Mouse (Mus musculus) embryonic facial prominence, embryonic 11.5 days (tissue): ENCODE data around the gene Sema6b. TPM values are rescaled to one million over a fixed set of nuclear protein-coding genes. Genes with fewer than 3 reads are reported as not detected.

Experiments
- ATAC-seq: fragments of 200-750 bp; cut with Nextera tagmentation; replicated peaks from 2 replicates; pipeline ENCODE4 v1.8.0; 2017; ENCODE audit warnings: low read depth; ENCODE audit not compliant: insufficient number of reproducible peaks, low FRiP score, low TSS enrichment
- DNase-seq: peaks from one replicate; pipeline ENCODE4 v3.0.0-alpha.2; 2015; ENCODE audit warnings: low spot score
- H3K27ac ChIP-seq: fragments of 300-500 bp; sonication (generic); replicated peaks from 2 replicates; pipeline ENCODE4 v1.5.1; 2014; ENCODE audit warnings: mild to moderate bottlenecking, low read depth, low read length, control low read depth
- H3K27me3 ChIP-seq: fragments of 300-500 bp; sonication (generic); 2 replicates; pipeline ENCODE4 v1.6.1; 2014; ENCODE audit warnings: mild to moderate bottlenecking, low read length, moderate library complexity, mixed read lengths; ENCODE audit not compliant: control insufficient read depth, insufficient read depth
- H3K36me3 ChIP-seq: fragments of 300-500 bp; sonication (generic); replicated peaks from 2 replicates; pipeline ENCODE4 v1.6.1; 2014; ENCODE audit warnings: low read depth, mild to moderate bottlenecking, low read length, moderate library complexity, mixed read lengths; ENCODE audit not compliant: control insufficient read depth, insufficient read depth
- H3K4me1 ChIP-seq: fragments of 300-500 bp; sonication (generic); 2 replicates; pipeline ENCODE4 v1.6.1; 2014; ENCODE audit warnings: low read length, mixed read lengths; ENCODE audit not compliant: control insufficient read depth, insufficient read depth
- H3K4me2 ChIP-seq: fragments of 300-500 bp; sonication (generic); 2 replicates; pipeline ENCODE4 v1.6.1; 2014; ENCODE audit warnings: low read depth, mild to moderate bottlenecking, control low read depth, low read length, moderate library complexity
- H3K4me3 ChIP-seq: fragments of 300-500 bp; sonication (generic); 2 replicates; pipeline ENCODE4 v1.5.1; 2014; ENCODE audit warnings: low read depth, low read length, control low read depth
- H3K9ac ChIP-seq: fragments of 300-500 bp; sonication (generic); replicated peaks from 2 replicates; pipeline ENCODE4 v1.6.1; 2014; ENCODE audit warnings: mild to moderate bottlenecking, control low read depth, low read length
- H3K9me3 ChIP-seq: fragments of 300-500 bp; sonication (generic); replicated peaks from 2 replicates; pipeline ENCODE4 v1.6.1; 2016; ENCODE audit warnings: mild to moderate bottlenecking, low read length, inconsistent platforms, mixed read lengths; ENCODE audit not compliant: control insufficient read depth
- WGBS: fragments of 180-500 bp; shearing (Covaris S2); extraction: QIAGEN DNeasy Blood & Tissue Kit; methylation state at CpG from one replicate; pipeline ENCODE4 v1.1.7; 2014; 5-methylcytosine and 5-hydroxymethylcytosine counted together
- polyA plus RNA-seq: library from polyadenylated mRNA; unstranded; fragments of >200 nt; fragmentation: Nextera tagmentation; extraction: Ambion mirVana; gene quantifications from 2 replicates; pipeline ENCODE4 v1.2.1, GENCODE M21; 2014

The Sema6b gene
- polyA plus RNA-seq, 1 experiment from 2014 or later: 1.1 TPM

GRCm38 (mm10) chr17:56103465-56104285 is 36.5 kb downstream of the Sema6b start:
- H3K4me2 ChIP-seq: no peak overlapping the region
- peaks cover 10% of the 10 kb centered on the region for H3K36me3 ChIP-seq
- H3K27me3 ChIP-seq: no peaks in the 10 kb centered on the region
- 94% methylated on average over 8 of the region's 8 CpGs for WGBS
- no peak for DNase-seq
- no peak overlapping the region for H3K27ac ChIP-seq
- H3K9me3 ChIP-seq: no peaks in the 10 kb centered on the region
- no peak overlapping the region for H3K4me3 ChIP-seq
- no peak overlapping the region for H3K9ac ChIP-seq
- H3K4me1 ChIP-seq: no peaks in the 10 kb centered on the region
- no peak for ATAC-seq

DNA sequence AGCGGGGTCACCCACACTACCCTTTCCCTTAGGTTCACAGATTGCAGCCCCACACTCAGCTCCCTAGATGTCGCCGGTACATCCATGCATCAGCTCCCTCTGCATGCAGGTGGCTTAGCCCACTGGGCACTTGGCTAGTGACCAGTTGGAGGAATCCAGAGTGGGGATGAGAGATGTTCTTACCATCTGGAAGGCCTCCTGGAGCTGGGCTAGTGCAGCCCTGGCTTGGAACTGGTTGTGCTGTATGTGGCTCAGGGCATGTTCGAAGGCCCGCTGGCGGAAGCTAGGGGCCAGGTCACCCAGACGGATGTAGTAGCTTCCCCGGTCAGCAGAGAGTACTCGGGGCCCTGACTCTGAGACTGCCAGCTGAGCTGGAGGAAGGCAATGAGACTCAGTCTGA is 37.2 kb downstream of the Sema6b start:
- WGBS: 92% methylated on average over 9 of the region's 9 CpGs
- no peak for DNase-seq
- Histone ChIP-seq H3K4me3 (no peak overlapping the region), H3K9ac (no peak overlapping the region), H3K27me3 (no peaks in the 10 kb centered on the region), H3K4me2 (no peak overlapping the region), H3K27ac (no peak overlapping the region), H3K36me3 (peaks cover 10% of the 10 kb centered on the region), H3K9me3 (no peaks in the 10 kb centered on the region), H3K4me1 (no peaks in the 10 kb centered on the region)
- no peak for ATAC-seq

GRCm38 (mm10) chr17:56102158-56102557 is 38.0 kb downstream of the Sema6b start:
- DNase-seq: no peak
- Histone ChIP-seq H3K4me1 (no peaks in the 10 kb centered on the region), H3K4me2 (no peak overlapping the region), H3K9me3 (no peaks in the 10 kb centered on the region), H3K27ac (no peak overlapping the region), H3K27me3 (no peaks in the 10 kb centered on the region), H3K36me3 (peaks cover 15% of the 10 kb centered on the region), H3K4me3 (no peak overlapping the region), H3K9ac (no peak overlapping the region)
- 92% methylated on average over 5 of the region's 5 CpGs for WGBS
- ATAC-seq: no peak

DNA sequence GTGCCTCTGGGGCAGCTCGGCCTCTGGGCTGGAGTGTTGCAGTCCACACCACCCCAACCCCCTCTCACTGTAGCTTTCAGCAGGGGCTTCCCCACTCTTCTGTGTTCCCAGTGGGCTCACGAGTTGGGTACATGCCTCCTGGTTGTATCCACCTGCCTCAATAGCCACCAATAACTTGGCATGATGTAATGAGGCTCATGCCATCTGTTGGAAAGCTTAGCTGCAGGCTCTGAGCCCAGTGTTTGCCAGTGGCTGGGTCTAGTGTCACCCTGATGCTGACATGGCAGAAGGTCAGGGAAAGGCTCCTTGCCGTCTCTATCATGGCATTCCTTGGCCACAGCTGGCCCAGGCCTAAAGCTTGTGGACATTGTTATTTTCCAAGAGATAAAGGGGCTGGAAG is 39.3 kb downstream of the Sema6b start:
- no peak overlapping the region for H3K4me2 ChIP-seq
- no peaks in the 10 kb centered on the region for H3K27me3 ChIP-seq
- H3K27ac ChIP-seq: no peak overlapping the region
- no peak overlapping the region for H3K9ac ChIP-seq
- H3K4me3 ChIP-seq: no peak overlapping the region
- DNase-seq: no peak
- H3K4me1 ChIP-seq: no peaks in the 10 kb centered on the region
- no peaks in the 10 kb centered on the region for H3K9me3 ChIP-seq
- H3K36me3 ChIP-seq: peaks cover 25% of the 10 kb centered on the region
- WGBS: 92% methylated on average over 3 of the region's 3 CpGs
- ATAC-seq: no peak

GRCm38 (mm10) chr17:56098711-56099572 is 41.2 kb downstream of the Sema6b start:
- Histone ChIP-seq H3K27ac (no peak overlapping the region), H3K4me3 (no peak overlapping the region), H3K4me1 (no peaks in the 10 kb centered on the region), H3K4me2 (no peak overlapping the region), H3K36me3 (peaks cover 25% of the 10 kb centered on the region), H3K9ac (no peak overlapping the region), H3K27me3 (no peaks in the 10 kb centered on the region), H3K9me3 (no peaks in the 10 kb centered on the region)
- WGBS: 90% methylated on average over 15 of the region's 15 CpGs
- no peak for ATAC-seq
- DNase-seq: no peak

- no peak overlapping the region; the same call in 1 of the 2 replicates for H3K4me2 ChIP-seq
- no peak for ATAC-seq
- no peak overlapping the region for H3K27ac ChIP-seq
- peaks cover 25% of the 10 kb centered on the region for H3K36me3 ChIP-seq
- H3K4me1 ChIP-seq: no peaks in the 10 kb centered on the region
- DNase-seq: no peak
- H3K4me3 ChIP-seq: no peak overlapping the region
- 94% methylated on average over 8 of the region's 8 CpGs for WGBS
- no peaks in the 10 kb centered on the region for H3K27me3 ChIP-seq
- H3K9me3 ChIP-seq: no peaks in the 10 kb centered on the region
- H3K9ac ChIP-seq: no peak overlapping the region
These were observed 42.0 kb downstream of the Sema6b start for GRCm38 (mm10) chr17:56098180-56098579.

DNA sequence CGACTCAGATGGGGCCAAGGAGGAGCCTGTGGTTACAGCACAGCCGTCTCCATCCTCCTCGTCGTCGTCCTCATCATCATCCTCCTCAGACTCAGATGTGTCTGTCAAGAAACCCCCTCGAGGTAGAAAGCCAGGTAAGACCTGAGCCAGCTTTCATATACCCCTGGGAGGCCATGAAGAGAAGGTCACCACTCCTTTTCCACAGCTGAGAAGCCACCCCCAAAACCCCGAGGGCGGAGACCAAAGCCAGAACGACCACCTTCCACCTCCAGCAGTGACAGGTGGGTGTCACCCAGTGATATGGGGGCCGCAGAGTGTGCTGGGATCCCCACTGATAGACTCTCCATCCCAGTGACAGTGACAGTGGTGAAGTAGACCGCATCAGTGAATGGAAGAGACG is 43.3 kb downstream of the Sema6b start:
- Histone ChIP-seq H3K4me1 (no peaks in the 10 kb centered on the region), H3K4me2 (no peak overlapping the region), H3K4me3 (no peak overlapping the region), H3K9ac (no peak overlapping the region), H3K36me3 (peaks cover 25% of the 10 kb centered on the region), H3K9me3 (no peaks in the 10 kb centered on the region), H3K27ac (no peak overlapping the region), H3K27me3 (no peaks in the 10 kb centered on the region)
- 88% methylated on average over 12 of the region's 12 CpGs for WGBS
- no peak for ATAC-seq
- DNase-seq: no peak

DNA sequence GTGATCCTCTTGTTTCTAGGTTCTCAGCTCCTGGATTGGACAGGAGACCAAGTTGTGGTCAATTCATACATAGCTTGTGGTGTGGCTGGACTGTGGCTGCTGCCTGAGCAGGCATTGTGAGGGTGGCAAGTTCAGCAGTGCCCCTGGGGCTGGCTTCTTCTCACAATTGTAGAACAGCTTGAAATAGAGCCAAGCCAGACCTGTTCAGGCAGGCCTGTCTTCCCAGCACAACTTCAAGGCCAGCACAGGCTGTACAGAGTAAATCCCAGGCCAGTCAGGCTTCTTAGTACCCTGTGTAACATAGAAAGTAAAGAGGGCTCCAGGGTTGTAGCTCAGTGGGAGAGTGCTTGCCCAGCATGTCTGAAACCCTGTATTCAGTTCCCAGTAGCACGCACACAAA is 47.3 kb downstream of the Sema6b start:
- WGBS: 93% methylated on average over 1 of the region's 1 CpGs
- Histone ChIP-seq H3K27ac (no peak overlapping the region), H3K4me1 (no peaks in the 10 kb centered on the region), H3K4me2 (no peak overlapping the region), H3K9me3 (no peaks in the 10 kb centered on the region), H3K9ac (no peak overlapping the region), H3K27me3 (no peaks in the 10 kb centered on the region), H3K36me3 (peaks cover 14% of the 10 kb centered on the region), H3K4me3 (no peak overlapping the region)
- no peak; the same call in 1 of the 2 replicates for ATAC-seq
- no peak for DNase-seq
